Mouse (Mus musculus): ENCODE data around the gene Zfp36l3.
"Not testable (repeated sequence)": the region's sequence is repeated elsewhere in the genome, so short reads cannot be mapped to it uniquely, and the experiment has no call there.

Gene Zfp36l3

GRCm38 (mm10) chrX:53776276-53776675 is at the start of gene Zfp36l3:
TSS of gene Zfp36l3 (minus strand) at chrX:53776394.
- DNase-seq (ENCODE audit: low spot score) = no peak

- DNase-seq (ENCODE audit: low spot score) = no peak
These were observed 22.9 kb upstream of the Zfp36l3 start for GRCm38 (mm10) chrX:53799074-53799473.

GRCm38 (mm10) chrX:53797519-53797918 is 21.3 kb upstream of the Zfp36l3 start, which contains the start of gene Xlr:
TSS of gene Xlr (minus strand) at chrX:53797706.
- DNase-seq (ENCODE audit: low spot score) = not testable (repeated sequence)

GRCm38 (mm10) chrX:53757736-53758135 is 18.5 kb downstream of the Zfp36l3 start, which contains the start of gene 1700013H16Rik:
TSS of gene 1700013H16Rik (minus strand) at chrX:53757831.
- no peak for DNase-seq (ENCODE audit: low spot score)

- no peak for DNase-seq (ENCODE audit: low spot score)
These were observed 23.3 kb downstream of the Zfp36l3 start for GRCm38 (mm10) chrX:53752851-53753250.

GRCm38 (mm10) chrX:53728967-53729366 is 47.2 kb downstream of the Zfp36l3 start:
- no peak for DNase-seq (ENCODE audit: low spot score)

- no peak for DNase-seq (ENCODE audit: low spot score)
These were observed 51.6 kb downstream of the Zfp36l3 start, which contains the start of gene 4930502E18Rik for GRCm38 (mm10) chrX:53724596-53724995. TSS of gene 4930502E18Rik (plus strand) at chrX:53724826.
